Mouse (Mus musculus): ENCODE measurements around the gene Best1. TPM values are rescaled to one million over a fixed set of nuclear protein-coding genes. Genes with fewer than 3 reads are reported as not detected.

Gene Best1
- total RNA-seq, 2 experiments from 2014 or later, result 1.2 to 1.5 TPM

GRCm38 (mm10) chr19:10017637-10018526, 16.4 kb upstream of the Best1 start:
- Histone ChIP-seq H3K4me3 (peak overlapping the region; percentile 80), H3K27ac (peak overlapping the region; percentile 83; the same call in 1 of the 2 replicates)
- DNase-seq (ENCODE audit: low spot score in 2 of 2), result peak; percentile 79 to 84
- no peak; the same call in 1 of the 2 replicates for TF ChIP-seq CTCF (conservative IDR thresholded peaks at IDR 0.05)

DNA sequence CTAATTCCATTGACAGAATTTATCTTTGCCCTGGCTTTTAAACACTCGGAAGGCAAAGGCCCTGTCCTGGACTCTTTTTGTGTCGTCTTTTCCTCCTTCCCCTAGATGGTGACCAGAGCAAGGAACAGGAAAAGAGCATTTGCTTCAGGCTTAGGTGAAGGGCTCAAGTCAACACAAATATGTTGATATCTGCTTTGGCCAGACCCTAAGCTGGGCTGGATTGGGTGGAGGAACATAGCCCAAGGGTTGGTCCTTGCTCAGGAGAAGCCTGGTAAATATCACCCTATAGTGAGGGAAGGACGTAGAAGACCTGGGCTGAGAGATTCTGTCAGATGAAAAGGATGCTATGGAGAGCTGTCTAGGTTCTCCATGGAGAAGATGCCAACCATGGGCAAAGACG, 14.7 kb upstream of the Best1 start:
- no peak for DNase-seq (ENCODE audit: low spot score in 2 of 2)
- no peak for TF ChIP-seq CTCF (conservative IDR thresholded peaks at IDR 0.05)

DNA sequence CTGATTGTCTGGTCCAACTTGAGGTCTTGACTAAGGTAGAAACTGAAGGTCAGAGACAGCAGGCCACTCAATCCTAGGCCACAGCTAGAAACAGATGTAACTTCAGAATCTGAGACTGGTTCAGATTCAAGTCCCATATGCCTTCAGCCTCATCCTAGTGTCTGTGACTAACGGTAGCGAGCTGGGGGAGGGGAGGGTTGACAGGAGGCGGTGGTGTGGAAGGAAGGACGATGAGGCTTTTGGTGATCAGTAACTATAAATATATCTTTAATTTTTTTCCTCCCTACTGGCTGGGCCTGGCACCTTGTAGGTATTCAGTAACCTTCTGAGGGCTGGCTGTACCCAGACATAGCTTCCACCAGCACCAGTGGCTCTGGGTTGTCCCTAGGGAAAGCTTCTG, 14.0 kb upstream of the Best1 start:
- no peak overlapping the region for H3K27ac ChIP-seq
- DNase-seq (ENCODE audit: low spot score in 2 of 2), result no peak
- no peak overlapping the region for H3K4me3 ChIP-seq
- no peak for TF ChIP-seq CTCF (conservative IDR thresholded peaks at IDR 0.05)

More for the DNA sequence above, 14.7 kb upstream of the Best1 start:
- Histone ChIP-seq H3K4me3 (no peak overlapping the region), H3K27ac (no peak overlapping the region)

- no peak for TF ChIP-seq CTCF (conservative IDR thresholded peaks at IDR 0.05)
- no peak overlapping the region for H3K27ac ChIP-seq
- no peak overlapping the region for H3K4me3 ChIP-seq
- DNase-seq (ENCODE audit: low spot score in 2 of 2), result no peak
Measured at GRCm38 (mm10) chr19:10014824-10015223, 13.4 kb upstream of the Best1 start.

GRCm38 (mm10) chr19:10013913-10014312, 12.5 kb upstream of the Best1 start:
- Histone ChIP-seq H3K4me3 (no peak overlapping the region), H3K27ac (no peak overlapping the region)
- no peak for DNase-seq (ENCODE audit: low spot score in 2 of 2)
- no peak for TF ChIP-seq CTCF (conservative IDR thresholded peaks at IDR 0.05)

- Histone ChIP-seq H3K27ac (no peak overlapping the region), H3K4me3 (no peak overlapping the region)
- no peak for DNase-seq (ENCODE audit: low spot score in 2 of 2)
- no peak for TF ChIP-seq CTCF (conservative IDR thresholded peaks at IDR 0.05)
Measured at GRCm38 (mm10) chr19:10013348-10013747, 11.9 kb upstream of the Best1 start.

DNA sequence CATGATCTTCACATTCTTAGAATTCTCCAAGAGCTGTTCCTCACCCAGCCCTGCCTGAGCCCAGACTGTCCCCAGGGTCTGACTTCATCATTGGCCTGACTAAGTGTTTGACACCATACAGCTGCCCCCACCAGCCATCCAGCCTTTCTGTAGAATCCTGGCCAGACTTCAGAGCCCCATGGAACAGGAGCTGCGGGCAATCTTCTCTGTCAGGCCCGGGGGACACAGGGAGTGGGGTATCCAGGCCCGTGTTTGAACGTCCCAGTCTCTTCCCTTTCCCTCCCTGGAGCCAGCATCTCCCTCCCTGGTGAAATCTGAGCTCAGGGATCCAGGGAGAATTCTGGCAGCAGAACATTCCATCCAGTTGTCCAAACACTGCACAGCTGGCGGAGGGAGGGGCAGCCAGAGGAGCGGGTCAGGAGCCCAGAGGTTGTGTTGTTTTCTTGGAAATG, 11.4 kb upstream of the Best1 start:
- no peak overlapping the region for H3K27ac ChIP-seq
- no peak overlapping the region for H3K4me3 ChIP-seq
- TF ChIP-seq CTCF (conservative IDR thresholded peaks at IDR 0.05), result no peak
- DNase-seq (ENCODE audit: low spot score in 2 of 2), result no peak

- no peak for DNase-seq (ENCODE audit: low spot score in 2 of 2)
- TF ChIP-seq CTCF (conservative IDR thresholded peaks at IDR 0.05), result no peak
Measured at GRCm38 (mm10) chr19:10011408-10011807, 10.0 kb upstream of the Best1 start.

GRCm38 (mm10) chr19:10003696-10004095, 2.3 kb upstream of the Best1 start:
- H3K27ac ChIP-seq, result no peak overlapping the region
- DNase-seq (ENCODE audit: low spot score in 2 of 2), result no peak
- H3K4me3 ChIP-seq, result no peak overlapping the region
- no peak for TF ChIP-seq CTCF (conservative IDR thresholded peaks at IDR 0.05)

More at GRCm38 (mm10) chr19:10011408-10011807, 10.0 kb upstream of the Best1 start:
- Histone ChIP-seq H3K27ac (no peak overlapping the region), H3K4me3 (no peak overlapping the region)

DNA sequence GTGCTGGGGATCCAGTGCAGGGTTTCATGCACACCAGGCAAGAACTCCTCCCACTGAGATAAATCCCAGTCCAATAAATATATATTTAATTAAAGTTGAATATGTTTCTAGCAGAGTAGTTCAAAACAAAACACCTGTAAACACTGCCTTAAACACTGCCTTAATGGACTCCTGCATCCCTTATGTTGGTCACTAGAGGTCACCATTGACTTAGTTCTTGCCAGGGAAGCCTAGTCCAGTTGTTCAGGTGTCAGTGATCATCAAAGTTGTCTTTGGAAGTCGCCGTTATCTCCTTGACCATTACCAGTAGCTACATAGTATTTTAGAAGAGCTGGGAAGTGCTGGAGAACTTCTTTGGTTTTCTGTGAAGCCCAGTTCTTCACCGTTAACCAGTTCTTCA, 1.1 kb downstream of the Best1 start:
- Histone ChIP-seq H3K27ac (no peak overlapping the region), H3K4me3 (no peak overlapping the region)
- TF ChIP-seq CTCF (conservative IDR thresholded peaks at IDR 0.05), result peak; percentile 93
- DNase-seq (ENCODE audit: low spot score in 2 of 2), result no peak

DNA sequence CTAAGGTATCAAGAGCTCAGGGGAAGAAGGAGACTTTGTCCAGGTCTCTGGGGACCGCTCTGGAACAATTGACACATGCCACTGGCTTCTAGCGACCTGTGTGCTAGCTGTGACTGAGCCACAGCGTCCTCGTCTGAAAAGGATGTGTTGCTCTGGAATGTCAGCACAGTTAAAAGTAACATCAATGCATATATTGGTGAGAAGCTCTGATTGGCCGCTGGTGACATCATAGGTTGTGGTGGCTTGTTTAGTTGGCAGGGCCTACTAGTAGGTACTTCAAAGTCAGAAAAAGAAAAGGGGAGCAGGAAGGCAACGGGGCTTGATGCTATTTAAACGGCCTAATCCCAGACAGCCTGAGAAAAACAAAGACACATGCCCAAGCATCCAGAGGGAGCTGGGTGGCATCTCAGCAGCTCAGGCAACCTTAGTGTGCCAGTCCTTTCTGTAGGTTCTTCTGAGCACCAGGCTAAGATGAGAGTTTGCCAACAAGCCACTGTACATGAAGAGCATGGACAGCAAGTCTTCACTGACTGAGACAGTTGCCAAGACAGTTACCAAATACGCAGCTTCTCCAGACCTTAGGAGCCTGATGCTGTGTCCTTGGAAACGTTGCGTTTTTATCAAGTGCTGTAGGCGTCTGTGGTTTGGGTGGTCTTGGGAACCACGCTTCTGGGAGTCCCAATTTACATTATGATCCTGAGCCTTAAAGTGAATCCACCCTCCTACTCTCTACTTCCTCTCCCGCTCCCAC, 2.5 kb downstream of the Best1 start:
- TF ChIP-seq CTCF (conservative IDR thresholded peaks at IDR 0.05), result no peak
- DNase-seq (ENCODE audit: low spot score in 2 of 2), result no peak

DNA sequence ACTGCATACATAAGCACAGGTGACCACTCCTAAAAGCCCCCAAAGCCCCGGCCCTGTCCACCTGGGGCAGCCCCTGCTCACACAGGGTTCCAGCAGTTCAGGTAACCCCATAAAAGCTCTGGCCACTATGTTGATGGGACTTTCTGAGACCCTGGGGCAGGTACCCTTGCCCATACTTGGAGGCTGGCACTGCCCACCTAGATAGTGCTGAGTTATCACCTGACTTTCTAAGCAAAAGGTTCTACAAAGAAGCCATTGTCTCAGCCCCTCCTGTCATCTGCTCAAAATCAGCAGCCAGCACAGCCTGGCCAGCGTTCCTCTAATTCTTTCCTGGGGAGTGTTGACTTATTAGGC, 3.4 kb downstream of the Best1 start:
- H3K27ac ChIP-seq, result no peak overlapping the region
- DNase-seq (ENCODE audit: low spot score in 2 of 2), result no peak
- TF ChIP-seq CTCF (conservative IDR thresholded peaks at IDR 0.05), result no peak
- no peak overlapping the region for H3K4me3 ChIP-seq

More for the DNA sequence above, 2.5 kb downstream of the Best1 start:
- no peak overlapping the region for H3K4me3 ChIP-seq
- H3K27ac ChIP-seq, result no peak overlapping the region

Data from layer of hippocampus, adult 2 months (tissue).